Mouse (Mus musculus) adrenal gland, postnatal 36 days (tissue): ENCODE measurements at regions not wholly inside any gene's neighbourhood (a gene's known extent, or its start where the extent isn't known, plus 50 kb on each side); places are given as distances from the start of the nearest gene placed in this dataset.

Experiments used
- DNase-seq, 2 experiments: peaks; one replicate each; pipeline ENCODE4 v3.0.0; 2021; ENCODE audit warnings: mixed read lengths in 1 of 2

DNA sequence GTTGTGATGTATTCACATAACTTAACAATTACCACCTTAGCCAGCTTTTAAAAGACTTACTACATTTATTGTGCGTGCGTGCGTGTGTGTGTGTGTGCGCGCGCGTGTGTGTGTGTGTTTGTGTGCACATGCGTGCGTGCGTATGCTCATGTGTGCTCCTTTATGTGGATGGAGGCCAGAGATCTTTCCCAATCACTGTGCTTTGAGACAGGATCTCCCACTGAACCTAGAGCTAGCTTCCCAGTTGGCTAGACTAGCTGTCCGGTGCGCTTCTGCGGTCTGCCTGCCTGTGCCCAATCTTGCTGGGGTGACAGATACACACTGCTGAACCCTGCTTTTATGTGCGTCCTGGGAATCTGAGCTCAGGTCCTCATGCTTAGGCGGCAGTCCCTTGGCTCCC lies 50.1 kb upstream of the Arhgap29 start:
- no peak for DNase-seq

DNA sequence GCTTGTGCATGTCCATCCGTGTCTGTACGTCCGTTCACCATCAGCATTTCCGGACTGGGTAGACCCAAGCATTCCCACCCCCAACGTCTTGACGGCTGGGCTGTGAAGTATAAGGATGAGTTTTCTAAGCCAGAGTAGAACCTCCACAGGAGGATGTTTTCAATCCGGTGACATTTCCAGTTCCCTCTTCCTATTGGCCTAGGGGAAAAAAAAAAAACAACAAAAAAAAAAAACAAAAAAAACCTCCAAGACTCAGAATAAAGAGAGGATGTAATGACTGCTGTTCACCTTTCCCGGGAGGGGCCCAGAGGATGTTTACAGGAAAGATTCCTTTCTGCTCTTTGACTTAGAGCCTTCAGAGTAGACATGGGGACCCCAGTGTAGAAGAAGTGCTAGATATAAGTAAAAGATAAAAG lies 51.9 kb upstream of the Arhgap29 start:
- DNase-seq, result peak; percentile 10 to 31

DNA sequence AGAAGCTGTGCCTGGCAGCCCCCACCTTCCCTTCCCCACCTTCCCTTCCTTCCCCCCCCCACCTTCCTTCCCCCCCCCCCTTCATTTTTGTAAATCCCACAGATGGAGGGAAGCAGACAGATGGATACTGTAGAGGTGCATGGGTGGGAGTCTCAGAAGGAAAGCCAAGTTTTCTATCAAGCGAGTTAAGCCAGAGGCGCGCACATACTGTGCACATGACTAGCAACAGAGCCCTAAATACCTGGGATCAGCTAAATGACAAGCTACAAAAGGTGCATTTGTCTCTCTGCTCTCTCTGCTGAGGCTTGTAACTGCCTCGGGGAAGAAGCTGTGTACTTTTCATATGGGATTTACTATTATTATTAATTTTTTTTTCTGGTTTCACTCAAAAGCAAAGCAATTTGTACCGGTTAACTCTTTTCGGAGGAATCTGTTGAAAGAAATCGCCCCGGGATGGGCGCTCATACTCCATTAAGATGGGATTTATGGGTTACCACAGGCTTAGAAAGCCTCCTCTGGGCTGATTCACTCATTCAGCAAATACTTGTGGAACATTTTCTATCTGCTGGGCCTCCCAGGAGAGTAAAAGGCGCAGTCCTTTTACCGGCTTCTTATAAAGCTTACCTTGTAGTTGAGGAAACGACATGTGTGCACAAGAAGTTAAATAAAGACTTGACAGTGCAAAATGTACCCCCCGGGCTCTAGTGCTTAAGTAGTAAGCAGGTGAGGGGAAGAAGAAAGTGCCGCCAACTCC lies 54.3 kb upstream of the Arhgap29 start:
- DNase-seq, result no peak

DNA sequence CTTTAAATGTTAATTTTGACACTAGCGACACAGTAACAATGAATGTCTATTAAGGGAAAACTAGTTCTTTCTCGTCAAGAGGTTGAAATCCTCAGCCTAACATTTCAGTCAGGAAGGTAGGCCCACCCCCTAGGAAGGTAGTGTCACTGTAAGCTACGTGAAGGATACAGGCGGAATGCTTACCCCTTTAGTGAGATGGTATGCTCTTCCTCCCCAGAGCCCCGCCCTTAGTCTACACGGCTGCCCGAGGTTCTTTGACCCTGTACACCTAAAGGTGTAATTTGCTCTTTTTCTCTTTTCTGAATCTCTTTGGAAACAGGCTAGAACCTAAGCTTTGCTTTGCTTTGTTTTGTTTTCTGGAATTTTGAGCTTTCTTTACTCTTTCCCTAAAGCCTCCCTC lies 58.7 kb upstream of the Arhgap29 start:
- no peak for DNase-seq

DNA sequence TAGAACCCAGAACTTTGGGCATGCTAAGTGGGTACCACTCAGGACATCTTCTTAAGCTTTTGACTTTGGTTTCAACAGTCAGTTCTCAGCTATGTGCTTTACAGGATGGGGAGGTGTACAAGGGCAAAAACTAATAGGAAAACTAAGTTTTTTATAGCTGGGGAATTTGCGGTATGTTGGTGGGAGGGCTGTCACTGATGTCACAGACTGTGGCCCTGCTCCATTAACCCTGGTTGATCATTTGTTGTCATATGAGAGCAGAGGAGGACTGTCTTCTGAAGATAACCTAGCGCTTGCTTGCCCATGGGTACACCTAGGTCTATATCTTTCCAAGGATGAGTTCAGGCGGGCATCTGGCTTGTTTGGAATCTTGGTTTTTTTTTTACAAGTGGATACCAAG lies 59.7 kb upstream of the Arhgap29 start:
- DNase-seq, result no peak

DNA sequence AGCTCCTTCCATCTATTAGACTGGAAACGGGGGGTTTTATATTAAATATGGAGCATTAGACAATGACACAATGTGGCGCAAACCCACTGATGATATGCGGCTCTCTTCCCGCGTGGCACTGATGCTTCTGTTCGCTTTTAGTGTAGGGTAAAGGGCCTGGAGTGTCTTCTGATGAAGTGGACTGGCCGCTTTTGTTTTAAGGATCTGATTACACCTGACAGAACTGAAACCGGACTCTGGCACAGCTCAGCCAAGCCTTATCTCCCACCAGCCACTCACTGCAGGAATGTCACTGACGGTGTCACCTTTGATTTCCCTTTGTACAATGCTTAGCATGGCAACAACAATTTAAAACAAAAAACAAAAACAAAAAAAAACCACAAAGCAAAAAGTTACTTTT lies 61.0 kb upstream of the Arhgap29 start:
- DNase-seq, result no peak

DNA sequence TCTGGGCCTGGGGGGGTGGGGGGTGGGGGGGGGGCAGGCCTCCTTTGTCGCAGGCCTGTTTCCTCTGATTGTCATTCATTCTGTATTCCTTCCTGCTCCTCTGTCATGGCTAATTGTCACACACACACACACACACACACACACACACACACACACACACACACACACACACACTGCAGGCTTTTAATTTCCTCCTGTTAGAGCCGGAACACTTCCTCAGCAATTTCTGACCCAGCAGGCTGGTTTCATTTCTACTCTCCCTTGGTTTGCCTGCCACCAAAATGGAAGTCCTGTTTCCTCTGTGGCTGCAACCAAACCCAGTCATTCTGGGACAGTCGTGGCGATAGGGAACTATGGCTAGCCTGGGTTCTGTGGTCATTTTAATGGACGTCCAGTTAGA lies 61.8 kb upstream of the Arhgap29 start:
- peak in 1 of 2 experiments; percentile 24 for DNase-seq

DNA sequence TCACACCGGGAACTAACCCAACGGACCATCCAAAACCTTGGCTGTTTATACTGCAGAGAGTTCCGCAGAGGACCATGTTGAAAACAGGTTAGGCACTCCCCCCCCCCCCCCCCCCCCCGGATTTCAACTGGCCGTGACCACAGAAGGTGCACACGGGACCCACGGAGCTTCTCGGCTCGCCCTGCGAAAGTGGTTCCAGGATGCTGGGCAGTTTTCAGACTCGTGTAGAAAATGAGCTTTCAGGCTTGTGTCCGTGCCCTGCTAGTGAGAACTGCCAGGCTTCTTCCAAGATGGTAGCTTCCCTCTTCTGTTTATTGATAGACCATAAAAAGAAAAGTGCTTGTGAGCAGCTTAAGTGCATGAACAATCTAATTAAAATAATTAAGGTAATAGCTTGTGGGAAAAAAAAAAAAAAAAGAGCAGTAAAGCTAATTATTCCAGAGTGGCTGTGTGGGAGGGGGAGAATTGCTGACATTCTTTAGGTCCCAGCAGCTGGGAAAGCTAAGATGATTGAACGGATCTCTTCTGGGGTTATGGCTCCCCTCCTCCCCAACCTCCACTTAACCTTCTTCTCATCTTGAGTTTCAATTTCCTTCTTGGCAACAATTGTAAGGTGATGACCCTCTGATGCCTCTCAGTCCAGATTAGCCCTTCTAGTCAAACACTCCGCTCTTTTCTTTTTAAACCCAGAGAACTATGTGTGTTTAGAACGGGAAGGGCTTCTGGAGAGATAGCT lies 65.3 kb upstream of the Arhgap29 start:
- DNase-seq, result no peak

DNA sequence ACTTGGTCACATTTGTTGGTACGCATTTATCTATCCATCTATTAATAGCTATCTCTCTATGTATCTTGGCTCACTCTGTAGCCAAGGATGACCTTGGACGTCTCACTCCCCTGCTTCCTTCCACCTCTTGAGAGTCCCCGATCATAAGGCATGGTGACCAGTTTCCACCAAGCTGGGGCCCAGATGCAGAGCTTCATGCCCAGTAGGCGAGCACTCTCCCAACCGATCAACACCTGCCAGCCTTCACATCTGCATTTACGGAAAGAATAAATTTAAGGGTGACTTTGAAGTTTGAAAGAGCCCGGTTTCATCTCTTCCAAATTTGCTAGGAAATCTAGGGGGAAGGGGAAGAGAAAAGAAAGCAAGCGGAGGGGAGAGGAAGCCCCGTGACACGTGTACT lies 66.0 kb upstream of the Arhgap29 start:
- no peak for DNase-seq

DNA sequence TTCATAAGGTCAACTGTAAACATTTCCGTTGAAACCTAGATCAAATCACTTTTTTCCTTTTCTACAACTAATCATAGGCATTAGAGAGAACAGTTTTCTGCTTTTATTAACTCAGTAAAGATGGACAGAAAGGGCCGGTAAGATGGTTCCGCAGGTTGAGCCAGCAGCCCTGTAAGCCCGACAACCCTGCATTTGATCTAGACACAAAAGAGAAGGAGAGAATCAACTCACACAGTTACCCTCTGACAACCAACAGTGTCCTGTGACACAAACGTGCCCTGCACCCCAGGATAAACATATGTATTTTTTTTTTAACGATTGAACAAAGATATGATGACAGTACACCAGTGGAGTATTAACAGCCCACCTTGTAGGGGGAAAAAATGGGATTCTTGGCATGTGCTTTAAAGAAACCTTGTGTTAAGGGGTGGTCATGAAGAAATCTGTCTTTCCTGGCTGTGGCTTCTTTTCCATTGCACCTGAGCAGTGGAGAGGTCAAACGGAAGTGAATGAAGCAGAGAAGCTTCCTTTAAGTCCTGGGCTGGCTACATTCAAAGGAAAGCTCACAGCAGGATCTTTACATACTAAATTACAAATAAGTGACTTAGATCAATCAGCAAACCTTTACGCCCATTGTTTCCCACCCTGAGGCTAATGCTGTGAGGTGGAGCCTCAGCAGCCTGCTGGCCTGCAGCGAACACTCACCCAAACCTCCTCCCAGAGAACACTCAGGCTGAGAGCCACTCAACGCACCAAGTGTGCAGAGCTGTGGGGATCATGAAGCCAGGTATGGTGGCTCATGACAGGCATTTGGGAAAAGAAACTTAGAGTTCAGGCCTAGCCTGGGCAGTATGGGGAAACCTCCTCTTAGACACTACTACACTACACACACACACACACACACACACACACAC lies 66.8 kb upstream of the Arhgap29 start:
- DNase-seq, result no peak

DNA sequence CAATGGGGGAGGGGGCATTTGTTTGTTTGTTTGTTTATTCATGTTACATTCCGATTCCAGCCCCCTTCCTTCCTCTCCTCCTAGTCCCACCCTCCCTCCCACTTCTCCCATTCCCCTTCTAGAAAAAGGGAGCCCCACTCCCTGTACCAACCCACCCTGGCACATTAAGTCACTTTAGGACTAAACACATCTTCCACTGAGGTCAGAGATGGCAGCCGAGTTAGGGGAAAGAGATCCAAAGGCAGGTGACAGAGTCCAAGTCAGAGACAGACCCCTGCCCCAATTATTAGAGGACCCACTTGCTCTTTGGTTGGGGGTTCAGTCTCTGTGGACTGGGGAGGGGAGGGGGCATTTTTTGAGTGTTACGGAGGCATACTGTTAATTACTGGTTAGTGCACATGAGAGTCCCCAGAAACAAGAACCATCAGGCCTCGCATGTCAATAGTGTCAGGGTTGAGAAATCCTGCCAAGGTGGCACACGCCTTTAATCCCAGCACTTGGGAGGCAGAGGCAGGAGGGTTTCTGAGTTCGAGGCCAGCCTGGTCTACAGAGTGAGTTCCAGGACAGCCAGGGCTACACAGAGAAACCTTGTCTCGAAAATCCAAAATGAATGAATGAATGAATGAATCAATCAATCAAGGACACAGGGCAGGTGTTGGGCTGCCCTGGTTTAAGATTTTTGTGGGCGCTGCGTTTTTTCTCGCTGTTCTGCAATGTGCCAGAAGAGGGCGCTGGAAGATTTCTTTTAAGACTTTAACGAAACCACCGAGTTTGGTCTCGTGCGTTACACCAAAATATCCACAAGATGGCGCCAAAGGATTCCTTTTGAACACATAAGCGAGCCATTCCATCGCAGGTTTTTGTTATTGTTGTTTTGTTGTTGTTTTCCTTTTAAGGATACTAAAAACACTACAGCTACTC lies 67.8 kb upstream of the Arhgap29 start:
- DNase-seq, result peak; percentile 81 to 84

DNA sequence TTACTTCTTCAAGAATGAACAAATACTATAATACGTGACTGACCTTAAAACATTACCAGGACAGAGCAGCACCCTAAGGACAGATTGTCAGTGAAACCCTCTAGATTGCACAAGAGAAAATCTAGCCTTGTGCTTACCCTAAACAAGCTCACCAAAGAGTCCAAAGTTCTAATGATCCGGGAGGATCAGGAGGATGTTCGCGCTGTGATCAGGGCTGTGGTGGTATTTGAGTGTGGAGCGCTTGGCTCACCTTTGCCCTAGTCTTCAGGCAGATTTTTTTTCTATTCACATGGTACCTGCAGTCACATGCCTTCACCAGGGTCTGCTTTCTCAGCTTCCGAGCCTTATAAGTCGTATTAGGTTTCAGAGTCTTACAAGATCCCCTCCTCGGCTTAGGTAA lies 65.3 kb upstream of the Abcd3 start:
- no peak for DNase-seq

DNA sequence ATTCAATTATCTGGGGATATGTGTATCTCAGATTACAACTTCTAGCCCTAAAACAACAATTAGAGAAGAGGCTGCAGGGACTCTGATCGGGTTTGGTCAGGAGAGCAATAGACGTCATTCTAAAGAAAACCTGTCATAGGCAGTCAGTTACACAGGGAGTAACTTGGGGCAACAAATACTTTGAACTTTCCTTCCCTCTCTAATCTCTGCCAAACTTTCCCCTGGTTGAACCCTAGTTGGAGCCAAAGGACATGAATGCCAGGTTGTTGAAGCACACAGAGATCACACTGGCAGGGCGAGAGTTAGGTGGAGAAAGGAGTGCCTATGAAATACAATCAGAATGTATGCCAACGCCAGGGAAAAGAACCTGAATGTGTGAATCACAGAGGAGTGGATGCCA lies 60.0 kb upstream of the Abcd3 start:
- DNase-seq, result peak in 1 of 2 experiments; percentile 14

DNA sequence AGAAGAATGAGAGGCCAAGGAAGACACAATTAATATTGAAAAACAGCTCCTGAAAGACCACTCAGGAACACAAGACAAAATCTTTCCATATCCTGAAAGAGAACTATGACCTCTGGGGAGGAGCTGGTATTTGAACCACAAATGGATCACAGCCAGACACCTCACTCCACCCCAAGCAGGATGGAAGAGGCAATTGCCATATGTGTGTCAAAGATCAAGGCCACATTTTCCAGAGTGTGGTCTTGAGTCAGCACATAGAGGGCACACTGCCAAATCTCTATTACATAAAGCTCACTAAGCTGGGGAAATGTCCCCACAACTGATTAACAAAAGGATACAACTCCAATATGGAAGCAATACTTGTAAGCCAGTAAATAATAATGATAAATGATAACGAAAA lies 59.5 kb upstream of the Abcd3 start:
- peak; percentile 64 to 70 for DNase-seq

DNA sequence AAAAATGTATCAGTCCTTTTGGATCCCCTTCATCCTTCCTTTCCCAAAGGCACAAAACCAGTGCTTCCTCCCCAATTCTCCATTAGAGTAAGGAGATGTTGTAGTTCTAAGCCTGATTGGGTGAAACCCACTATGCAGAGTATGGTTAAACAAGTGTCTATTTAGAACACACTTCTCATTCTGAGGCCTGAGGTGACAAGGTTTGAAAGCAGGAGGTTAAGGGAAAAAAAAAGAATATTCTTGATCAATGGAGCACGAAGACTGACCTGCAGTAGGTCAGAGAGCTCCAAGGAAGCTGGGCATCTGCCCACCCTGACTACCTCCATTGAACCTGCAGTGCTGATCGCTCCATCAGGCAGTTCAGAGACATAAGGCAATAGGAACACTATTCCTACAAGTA lies 58.5 kb upstream of the Abcd3 start:
- DNase-seq, result no peak

DNA sequence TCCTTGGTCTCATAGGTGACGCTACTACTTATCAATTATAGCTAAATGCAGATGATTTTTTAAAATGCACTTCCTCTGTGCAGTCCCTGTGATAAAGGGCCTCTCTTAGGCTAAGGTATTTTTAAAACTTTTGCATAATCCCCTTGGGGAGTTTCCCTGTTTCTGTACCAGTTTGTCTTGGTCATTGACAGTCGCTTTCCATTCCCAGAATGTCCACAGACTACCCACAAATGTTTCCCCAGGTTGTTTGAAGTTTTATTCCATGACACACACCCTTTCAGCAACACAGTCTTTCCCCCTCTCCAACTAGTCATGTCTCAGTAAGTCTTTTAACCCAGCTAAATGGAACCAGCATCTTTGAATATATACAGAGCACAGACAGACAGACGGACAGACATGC lies 57.6 kb upstream of the Abcd3 start:
- no peak for DNase-seq

DNA sequence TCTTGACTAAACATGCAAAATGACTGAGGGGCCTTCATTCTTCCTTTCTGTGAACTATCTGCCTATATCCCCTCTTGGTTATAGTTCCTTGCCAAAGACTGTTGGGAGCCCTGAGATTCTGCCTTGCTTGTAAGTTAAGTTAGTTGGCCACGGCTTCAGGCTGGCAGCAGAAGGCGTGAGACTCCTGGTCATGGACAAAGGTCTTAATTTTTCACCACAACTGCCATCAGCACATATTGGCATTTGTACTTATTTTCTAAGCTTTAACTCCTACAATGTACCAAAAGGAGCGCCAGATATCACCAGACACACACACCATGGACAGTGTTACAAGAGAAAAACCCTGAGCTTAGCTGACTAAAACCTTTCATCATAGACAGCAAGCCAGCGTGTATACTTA lies 56.7 kb upstream of the Abcd3 start:
- no peak for DNase-seq

DNA sequence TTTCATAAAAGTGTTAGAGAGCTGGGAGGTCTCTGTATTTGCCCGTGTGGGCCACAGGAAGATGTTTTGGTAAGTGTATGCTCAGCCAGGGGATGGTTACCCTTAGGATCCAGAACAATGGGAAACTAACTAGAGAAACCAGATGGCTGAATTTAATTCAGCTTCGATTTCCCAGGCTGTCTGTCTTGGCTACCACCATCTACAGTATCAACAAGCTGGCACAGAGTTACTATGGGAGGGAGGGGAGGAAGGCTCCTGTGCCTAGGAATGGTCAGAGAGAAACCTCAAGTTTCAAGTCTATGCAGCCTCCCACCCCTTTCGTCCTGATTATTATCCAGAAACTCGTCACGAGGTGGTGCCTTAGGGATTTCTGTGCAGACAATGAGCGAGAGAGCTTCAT lies 55.6 kb upstream of the Abcd3 start:
- DNase-seq, result no peak

DNA sequence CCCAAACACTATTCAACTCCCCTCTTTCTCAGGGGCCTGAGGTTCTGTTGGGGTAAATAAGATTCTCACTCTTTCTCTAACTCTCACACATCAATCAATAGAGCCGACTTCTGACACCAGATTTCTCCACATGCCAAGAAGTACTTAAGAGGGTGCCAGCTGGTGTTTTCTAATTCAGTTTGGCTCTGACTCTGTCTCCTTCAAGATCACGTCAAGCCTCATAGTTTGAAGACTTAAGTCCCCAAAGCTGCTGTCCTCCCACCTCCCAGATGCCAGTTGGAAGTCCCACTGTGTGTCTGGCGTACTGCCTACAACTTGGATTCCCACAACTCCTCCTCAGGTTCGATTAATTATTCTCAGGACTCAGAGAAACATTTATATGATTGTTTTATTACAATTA lies 54.6 kb upstream of the Abcd3 start:
- DNase-seq, result no peak

DNA sequence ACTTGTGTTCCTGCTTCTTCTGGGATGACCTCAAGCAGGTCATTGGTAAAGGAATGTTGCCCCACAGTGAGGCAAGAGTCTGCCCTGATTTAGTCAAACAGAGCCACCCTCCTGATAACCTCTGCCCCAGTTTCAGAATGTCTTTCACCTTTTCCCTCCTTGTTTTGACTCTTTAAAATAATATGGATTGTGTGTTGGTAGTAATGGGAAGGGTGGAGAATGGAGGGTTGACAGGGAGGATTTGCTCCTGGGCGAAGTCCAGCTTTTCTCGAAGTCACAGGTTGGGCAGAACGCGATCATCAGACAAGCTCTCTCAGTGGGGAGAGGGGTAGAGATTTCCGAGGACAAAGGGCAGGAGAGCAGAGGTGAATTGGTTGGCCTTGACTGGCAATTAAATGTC lies 52.2 kb upstream of the Abcd3 start:
- DNase-seq, result peak in 1 of 2 experiments; percentile 18

DNA sequence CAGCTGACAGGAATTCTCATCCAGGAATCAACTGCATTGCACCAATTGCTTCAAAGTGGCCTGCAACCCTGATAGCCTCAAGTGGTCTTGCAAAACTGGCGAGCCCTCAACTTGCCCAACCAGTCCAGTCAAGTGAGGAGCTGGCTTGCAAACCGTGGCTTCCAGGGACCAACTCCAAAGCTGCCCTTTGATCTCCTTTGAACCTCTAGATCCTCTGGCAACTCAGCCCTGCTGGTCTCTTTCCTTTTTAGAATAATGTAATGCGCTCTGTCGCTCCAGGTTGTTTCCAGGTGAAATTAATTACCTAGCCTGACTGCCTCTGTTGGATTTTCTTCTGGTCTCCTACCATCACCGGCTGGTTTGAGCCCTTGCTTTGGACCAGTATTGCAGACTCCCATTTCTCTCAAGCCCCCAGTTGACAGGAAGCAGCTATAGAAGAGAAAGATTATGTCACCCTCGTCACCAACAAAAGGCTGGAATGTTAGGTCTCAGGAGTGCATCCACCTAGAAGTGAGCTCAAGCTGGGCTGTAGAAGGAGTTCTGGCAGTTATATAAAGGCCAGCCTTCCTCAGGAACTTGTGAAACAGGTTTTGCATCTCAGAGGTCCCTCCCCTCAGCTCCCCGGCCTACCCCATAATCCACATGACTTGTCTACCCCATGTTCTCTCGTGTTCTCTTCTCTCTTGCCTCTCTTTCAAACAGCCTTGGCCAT lies 49.8 kb upstream of the Abcd3 start:
- DNase-seq, result peak in 1 of 2 experiments; percentile 14
